Mouse (Mus musculus): ENCODE measurements at regions not wholly inside any gene's neighbourhood (a gene's known extent, or its start where the extent isn't known, plus 50 kb on each side); places are given as distances from the start of the nearest gene placed in this dataset.

DNA sequence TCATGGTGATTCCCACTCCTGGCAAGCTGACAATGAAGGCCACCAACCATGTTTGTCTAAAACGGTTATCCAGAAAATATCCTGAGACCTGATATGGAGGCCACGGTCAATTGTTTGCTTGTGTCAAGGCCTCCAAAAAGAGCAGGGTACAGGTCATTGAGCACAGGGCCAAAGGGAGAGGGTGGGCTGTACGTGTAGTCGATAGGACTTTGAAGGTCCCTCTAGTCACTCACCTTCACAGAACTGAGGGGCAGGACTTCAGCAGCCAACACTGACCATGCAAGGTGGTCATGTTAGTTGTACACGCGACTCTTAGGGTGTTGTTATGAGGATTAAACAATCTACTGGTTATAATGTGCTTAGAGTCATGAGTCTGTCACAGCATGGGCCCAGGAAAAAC is 264.4 kb upstream of the Prok2 start:
- DNase-seq (ENCODE audit: extremely low read depth, low read depth, low spot score) = no peak

DNA sequence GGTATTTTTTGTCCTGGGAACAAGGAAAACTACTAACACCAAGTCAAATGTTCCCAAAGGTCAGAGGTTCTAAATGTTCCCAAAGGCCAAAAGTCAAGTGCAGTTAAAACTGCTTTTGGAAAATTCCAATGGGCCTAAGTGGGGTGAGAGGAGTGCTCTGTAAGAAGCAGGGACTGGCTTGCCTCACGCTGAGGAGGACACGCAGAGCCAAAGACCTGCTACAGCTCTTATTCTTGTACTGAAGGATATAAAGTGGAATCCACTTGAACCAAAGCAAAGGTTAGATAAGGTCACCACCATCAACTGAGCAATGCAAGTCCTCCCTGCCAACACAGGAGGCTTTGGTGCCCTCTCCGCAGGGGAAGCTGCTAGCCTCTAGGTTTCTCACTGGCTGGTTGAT is 260.3 kb upstream of the Prok2 start:
- no peak for DNase-seq (ENCODE audit: extremely low read depth, low read depth, low spot score)

DNA sequence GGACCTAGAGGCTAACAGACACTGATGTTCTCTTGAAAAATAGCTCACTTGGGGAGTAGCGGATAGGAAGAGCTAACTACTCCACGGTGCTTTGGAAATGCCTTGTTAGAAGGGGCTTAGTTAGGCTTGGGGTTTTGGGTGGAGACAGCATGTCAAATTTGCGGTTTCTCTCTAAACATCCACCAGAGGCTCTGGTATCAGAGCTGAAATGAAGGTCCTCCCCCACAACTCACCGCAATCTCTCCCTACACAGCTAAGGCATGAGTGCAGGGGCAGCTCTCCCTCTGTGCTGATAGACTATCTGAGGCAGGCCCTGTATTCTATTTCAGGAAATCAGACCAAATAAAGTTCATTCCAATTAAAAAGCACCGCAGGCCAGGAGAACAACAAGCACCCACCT is 259.1 kb upstream of the Prok2 start:
- no peak for DNase-seq (ENCODE audit: extremely low read depth, low read depth, low spot score)

DNA sequence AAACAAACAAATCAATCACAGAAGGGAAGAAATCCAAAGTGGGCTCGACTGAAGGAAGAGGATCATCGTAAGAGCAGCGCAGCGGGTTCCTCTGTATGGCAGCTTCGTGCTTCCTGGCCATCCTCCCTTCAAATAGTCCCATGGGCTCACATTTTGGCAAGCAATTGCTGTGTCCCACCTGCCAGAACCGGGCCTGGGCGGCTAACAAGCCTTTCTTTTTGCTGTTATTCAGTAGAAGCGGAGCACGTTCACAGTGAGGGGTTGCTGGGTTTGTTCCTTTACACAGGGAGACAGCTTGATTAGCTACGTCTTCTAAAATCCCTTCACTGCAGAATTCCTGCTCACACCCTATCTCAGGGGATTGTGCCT is 258.6 kb upstream of the Prok2 start:
- DNase-seq (ENCODE audit: extremely low read depth, low read depth, low spot score) = no peak

DNA sequence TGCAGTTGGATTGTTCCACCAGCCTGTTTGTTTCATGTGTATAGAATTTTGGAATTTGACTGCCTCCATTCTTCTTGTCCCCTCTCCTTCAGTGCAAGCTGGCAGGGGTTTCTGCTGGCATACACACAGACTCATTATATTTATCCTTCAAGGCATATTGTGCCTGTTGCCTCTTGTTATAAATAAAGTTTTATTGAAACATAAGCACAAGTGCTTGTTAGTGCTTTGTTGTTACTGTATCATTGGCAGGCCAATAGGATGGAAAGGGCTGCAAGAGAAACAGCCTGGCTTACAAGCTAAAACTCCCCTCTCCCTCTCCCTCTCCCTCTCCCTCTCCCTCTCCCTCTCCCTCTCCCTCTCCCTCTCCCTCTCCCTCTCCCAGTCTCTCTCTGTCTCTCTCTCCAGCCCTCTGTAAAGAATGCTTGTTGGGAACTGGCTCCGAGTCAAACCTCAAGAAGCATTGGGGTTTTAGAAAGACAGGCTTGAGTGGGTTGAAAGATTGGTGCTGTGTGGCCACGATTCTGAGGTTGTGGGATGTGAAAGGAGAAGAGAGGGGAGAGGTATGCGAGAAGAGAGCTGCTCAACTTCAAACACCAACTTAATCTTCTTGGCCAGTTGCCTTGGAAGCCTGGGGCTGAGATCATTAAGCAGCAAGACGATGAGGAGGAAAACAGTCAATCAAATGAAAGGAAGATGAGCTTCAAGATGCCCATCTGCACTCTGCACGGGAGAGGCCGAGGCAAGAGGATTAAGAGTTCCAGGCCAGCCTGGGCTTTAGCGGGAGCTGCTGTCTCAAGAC is 258.1 kb upstream of the Prok2 start:
- no peak for DNase-seq (ENCODE audit: extremely low read depth, low read depth, low spot score)

DNA sequence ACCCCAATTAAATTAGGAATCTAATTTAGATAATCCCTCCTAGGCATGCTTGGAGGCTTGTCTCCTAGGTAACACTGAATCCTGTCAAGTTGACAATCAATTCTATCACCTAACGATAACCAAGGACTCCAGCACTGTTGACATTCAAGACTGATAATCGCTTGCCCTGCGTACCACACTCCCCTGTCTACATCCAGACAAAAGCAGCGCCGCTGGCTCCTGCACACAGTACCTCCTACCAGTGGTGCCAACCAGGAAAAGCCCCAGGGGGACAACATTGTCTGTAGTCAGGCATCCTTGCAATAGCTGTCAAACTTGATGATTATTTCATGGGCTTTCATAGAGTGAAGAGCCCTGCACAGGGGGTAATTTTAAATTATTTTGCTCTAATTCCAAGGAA is 253.4 kb upstream of the Prok2 start:
- no peak for DNase-seq (ENCODE audit: extremely low read depth, low read depth, low spot score)

DNA sequence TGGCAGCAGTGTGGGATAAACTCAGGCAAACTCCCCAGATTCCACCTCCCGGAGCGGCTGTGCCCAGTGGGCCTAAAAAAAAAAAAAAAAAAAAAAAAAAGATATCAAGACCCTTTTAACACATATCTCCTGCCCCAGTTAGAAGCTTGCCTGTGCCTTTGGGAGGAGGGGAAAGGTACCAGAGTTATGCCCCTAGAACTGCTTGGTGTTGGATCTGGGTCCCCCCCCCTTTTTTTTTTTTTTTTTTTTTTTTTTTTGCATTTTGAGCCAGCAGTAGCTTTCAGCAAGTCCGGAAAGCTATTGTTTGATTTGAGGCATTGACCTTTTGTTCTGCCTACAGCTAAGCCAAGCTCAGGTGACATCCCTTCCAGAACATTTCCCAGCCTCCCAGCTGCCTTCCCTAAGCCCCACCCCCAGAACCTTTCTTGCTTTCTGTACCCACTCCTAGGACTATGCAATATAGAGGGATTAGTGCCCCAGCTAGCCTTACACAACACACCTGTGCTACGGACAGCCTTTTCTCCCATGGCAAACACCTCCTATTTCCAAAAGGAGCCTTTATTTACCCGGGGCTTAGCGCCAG is 252.1 kb upstream of the Prok2 start:
- DNase-seq (ENCODE audit: extremely low read depth, low read depth, low spot score) = no peak

DNA sequence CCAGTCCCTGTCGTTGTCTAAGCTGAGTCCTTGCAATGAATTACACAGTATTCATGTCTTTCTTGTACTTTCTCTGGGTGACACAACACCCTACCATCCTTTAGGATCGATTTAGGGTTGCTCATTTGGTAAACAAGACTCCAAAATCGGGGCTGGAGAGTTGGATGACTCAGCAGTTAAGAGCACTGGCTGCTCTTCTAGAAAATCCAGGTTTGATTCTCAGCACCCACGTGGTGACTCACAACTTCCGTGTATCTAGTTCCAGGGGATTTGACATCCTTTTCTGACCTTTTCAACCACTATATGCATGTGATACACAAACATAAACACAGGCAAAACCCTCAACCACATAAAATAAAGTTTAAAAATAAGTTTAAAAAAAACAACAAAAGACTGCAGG is 250.0 kb upstream of the Prok2 start:
- no peak for DNase-seq (ENCODE audit: extremely low read depth, low read depth, low spot score)

DNA sequence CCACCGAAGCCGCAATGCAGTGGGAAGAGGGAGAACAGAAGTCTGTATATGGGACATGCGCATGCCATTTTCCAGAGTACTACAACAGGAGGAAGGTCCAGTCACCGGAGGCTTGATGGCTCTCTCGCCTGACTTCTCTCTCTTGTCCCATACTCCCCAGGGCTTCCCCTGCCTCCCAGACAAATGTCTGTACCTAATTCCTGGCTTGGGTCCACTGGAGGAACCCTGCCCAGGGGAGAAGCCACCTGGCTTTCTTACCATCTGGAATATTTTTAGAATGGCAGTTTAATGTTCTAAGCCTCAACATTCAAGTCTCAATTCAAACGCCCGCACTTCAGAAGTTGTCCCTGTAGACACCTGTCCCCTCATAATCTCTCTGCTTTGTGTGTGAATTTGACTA is 249.3 kb upstream of the Prok2 start:
- no peak for DNase-seq (ENCODE audit: extremely low read depth, low read depth, low spot score)

DNA sequence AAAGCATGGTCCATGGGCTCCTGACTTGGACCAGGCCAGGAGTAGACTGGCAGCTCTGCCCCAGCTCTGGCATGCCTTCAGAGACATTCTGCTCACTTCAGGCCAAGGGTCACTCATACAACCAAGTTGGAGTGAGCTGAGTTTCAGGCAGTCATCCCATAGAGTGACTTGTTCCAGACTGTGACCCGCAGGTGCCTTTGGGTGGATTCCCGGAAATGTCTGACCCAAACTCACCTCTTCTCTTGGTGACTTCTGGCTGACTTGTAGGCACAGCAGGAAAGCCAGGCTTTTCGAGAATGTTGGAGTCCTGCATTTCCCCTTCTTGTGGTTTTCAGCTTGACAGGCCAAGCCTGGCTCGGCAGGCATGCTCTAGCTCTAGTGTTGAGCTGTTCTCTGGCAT is 248.3 kb upstream of the Prok2 start:
- DNase-seq (ENCODE audit: extremely low read depth, low read depth, low spot score) = no peak

DNA sequence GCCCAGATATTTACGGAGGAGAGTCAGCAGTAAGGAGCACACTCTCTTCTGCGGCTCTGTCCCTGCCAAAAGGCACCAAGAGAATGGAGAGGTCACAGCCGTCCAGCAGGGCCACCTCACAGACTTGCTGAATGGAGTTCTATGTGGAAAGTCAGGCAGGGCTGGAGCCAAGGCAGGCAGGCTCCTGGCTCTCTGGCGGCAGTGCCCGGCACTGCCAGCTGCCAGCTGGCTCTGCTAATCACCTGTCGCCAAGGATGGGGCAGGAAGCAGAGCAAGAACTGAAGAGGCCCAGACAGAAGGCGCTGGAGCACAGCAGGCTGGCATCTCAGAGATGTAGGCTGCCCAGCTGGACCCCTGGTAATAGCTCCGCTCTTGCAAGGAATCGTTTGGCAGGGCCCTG is 245.2 kb upstream of the Prok2 start:
- no peak for DNase-seq (ENCODE audit: extremely low read depth, low read depth, low spot score)

DNA sequence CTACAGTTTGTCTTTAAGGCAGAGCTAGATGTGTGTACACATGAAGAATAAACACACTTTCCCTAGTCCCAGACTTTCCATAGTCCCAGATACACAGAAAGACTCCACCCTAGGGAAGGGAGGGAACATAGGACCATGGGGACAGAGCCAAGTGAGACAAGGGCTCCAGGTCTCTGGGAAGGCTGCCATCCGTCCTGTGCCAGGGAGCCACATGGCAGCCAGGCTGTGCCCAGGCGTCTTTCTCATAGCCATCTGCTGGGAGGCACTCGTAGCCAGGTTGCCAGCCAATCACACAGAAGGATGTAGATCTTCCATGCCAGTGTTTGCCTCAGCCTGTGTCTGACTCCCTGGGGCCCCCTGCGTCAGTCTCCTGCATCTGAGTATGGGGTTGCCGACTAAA is 242.7 kb upstream of the Prok2 start:
- DNase-seq (ENCODE audit: extremely low read depth, low read depth, low spot score) = no peak

DNA sequence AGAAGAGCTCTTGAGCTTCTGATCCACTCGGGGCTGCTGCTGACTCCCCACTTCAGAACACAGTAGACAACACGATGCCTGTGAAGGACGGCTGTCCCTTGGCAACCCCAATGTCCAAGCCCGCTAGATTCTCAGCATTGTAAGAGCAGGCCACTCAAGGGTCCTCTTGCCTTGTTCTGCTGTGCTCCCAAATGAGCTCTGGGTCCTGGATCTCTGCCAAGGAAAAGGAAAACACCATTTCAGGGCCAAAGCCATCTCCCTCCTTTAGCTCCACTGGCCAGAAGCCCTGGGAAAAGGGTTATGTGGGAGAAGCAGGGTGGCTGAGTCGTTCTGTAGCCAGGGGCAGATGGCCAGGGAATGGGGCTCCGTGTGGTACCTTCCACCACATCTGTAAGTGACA is 241.3 kb upstream of the Prok2 start:
- no peak for DNase-seq (ENCODE audit: extremely low read depth, low read depth, low spot score)

DNA sequence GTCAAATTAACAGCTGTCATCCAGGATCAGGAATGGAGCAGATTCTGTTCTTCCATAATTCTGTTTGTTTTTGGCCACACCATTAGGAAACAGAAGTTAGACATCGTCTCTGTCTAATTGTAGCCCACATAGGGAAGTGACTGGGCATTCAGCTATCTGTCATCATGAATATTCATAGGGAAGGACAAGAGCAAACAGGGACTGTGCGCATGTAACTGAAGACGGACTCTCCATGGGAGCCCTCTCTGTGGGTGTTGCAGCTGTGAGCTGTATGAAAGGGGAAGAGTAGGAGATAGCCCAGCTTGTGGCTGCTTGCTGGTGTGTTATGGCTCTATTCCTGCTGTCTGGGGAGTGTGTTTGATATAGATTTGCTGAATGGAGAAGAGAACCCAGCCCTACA is 238.3 kb upstream of the Prok2 start:
- DNase-seq (ENCODE audit: extremely low read depth, low read depth, low spot score) = no peak

DNA sequence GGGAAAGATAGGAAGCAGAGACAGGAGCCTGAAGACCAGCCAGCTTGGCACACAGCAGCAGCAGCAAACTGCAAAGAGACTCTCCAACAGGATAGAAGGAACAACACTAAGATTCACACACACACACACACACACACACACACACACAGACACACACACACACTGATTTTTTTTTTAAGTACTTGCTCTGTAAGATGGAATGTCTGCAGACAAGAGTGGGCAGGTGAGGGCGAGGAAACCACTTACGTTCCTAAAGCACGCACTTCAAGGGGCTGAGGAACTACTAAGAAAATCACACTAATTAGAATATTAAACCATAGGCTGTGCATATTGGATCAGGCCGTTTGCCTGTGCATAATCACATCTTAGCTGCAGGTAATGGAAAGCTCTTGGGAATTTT is 237.8 kb upstream of the Prok2 start:
- no peak for DNase-seq (ENCODE audit: extremely low read depth, low read depth, low spot score)

DNA sequence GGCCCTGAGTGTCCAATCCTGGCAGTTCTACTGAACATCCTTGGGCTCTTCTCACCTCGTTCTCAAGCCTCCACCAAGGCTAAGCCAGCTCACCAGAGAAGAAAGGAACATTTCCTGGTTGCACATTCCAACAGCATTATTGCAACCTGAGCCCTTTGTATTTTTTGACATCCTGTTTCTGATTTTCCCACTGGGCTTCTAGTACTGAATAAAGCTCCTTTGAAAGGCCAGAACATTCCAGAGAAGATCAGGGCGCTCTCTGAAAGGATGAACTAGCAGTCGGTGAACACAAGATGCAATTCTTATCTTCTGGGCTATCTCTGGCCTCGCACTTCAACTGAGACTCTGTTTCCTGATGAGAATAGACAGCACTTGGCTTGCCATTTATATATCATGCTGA is 233.2 kb upstream of the Prok2 start:
- no peak for DNase-seq (ENCODE audit: extremely low read depth, low read depth, low spot score)

DNA sequence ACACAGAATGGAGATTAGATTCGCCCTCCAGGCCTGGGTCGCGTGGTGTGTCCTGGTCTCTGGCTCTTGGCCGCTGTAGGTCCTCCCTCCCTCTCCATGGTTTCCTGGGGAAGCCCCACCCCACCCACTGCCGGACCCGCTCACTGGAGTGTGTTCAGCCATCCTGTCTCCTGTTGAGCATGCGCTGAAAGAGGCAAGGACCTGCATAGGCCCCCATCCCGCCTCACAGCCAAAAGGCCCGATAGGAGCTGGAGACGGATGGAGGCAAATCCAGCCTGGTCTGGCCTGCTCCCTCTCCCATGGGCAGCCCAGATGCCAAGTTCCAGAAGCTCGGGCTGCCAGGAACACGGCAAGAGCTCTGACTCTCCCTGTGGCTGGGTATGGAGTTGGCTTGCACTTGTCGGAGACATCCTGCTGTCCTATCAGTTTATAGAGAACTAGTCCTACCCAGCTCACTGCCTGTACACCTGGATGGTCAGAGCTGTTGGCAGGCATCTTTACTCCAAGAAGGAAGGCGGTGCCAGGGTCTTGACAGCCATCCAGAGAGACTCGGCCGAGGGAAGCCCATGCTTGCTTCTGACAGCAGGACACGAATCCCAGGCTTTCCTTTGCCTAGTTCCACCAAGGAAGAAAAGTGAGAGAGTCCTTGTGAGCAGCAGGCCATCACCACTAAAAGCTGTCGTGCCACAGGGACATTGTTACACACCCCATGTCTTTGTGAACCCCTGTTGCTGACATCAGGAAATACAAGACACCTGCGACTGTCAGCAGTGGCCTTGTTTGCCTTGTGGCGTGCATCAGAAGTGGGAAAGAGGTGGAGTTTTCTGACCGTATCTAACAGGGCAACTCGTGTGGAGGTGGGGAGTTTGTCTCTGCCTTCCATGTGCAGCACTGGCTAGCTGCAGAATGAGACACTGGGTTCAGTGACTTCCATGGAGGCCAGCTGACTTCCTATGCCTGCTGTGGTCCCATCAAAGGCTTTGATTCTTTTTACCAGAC is 228.9 kb upstream of the Prok2 start:
- no peak for DNase-seq (ENCODE audit: extremely low read depth, low read depth, low spot score)

DNA sequence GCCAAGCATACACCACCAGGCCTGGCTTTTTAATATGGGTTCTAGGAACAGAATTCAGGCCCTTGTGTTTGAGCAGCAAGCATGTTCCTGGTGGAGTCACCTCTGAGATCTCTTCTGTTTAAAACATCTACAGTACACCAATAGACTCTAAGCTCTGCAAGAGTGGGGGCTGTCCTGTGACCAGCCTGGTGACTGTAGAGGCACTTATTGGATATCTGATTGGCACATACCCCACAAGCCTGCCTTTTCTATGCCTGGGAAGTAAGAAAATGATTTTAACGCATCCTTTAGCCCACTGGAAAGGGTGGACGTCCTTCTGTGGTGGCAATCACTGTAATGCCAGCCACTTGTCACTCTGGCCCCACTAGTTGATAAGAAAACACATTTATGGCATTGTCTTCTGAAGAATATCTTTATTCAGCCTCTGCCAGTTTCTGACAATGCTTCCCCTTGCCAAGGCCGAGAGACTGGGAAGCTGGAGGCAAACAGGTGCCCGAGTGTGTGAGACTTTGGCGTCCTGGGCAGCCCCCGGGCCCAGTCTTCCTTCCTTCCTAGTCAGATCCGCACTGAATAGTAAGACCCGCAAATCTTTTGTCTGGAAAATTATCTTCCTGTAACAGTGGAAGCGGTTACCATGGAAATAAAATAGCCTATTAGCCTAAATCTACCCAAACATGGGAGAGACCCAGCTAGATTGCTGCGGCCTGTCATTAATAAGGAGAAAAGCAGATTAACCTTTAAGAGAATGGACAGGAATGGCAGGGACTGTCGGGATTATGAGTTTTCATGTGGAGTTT is 228.0 kb upstream of the Prok2 start:
- no peak for DNase-seq (ENCODE audit: extremely low read depth, low read depth, low spot score)

DNA sequence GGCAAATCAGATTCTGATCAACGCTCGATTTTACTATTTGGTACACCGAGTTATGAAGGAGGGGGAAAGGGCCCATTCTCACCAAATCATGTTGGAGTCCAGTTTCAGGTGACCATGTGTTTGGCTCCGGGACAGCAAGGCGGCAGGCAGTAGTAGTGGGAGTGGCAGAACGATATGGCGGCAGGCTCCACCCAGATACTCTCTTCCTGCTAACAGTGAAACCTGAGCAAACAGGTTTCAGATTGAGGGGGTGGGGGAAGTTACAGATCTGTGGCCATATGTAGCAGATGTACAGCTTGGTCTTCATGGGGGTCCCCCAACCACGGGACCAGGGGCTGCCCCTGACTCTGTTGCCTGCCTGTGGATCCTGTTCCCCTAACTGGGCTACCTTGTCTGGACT is 224.6 kb upstream of the Prok2 start:
- DNase-seq (ENCODE audit: extremely low read depth, low read depth, low spot score) = no peak

DNA sequence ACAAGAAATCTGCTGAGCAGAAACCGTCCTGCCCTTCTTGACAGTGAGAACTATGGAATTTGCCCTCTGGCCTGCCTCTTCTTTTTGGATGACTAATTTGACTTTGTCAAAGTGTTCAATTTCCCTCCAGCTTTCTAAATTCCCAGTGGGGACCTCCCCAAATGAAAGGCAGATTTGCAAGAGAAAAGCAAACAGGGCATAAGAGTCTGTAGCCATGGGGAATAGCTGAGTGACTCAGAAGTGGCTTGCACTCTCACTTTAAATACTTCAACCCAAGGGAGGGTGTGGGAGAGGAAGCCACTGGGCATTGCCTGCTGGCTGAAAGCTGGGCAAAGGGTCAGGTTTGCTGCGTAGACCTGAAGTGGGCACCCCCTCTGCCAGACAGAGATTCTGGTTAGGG is 220.7 kb upstream of the Prok2 start:
- no peak for DNase-seq (ENCODE audit: extremely low read depth, low read depth, low spot score)

DNA sequence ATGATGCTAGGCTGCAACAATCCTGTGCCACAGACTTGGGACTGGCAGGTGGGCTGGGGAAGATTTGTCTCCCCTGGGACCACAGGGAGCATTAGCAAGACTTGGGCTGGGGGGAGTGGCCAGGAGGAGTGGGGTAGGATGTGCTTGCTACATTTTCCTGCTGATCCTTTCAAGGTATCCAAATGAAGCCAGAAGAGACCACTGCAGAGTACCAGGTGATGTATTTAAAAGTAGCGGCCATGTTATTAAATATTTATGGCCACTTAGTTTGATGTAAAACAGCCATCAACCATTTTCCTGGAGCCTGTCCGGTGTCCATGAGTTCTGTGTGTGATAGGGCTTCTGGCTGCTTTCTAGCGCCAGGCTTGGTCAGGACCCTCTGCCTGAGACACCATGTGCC is 220.3 kb upstream of the Prok2 start:
- DNase-seq (ENCODE audit: extremely low read depth, low read depth, low spot score) = no peak

Data from fat pad, adult 2 months (tissue).